ENCODE assay signal across 8 mouse cellular contexts in genomic region chr8:111743792-111744696, GRCm38 (mm10). TPM values are rescaled to one million over a fixed set of nuclear protein-coding genes. Genes with fewer than 3 reads are reported as not detected.
DNase-seq lines count a peak whose midpoint lies in the region; ATAC-seq and TF ChIP-seq lines count a peak whose summit lies in the region.

Gene Bcar1, minus strand, starts transcription at chr8:111743809.

- ATAC-seq in forebrain, embryonic 14.5 days = peak; percentile 49
- peak; percentile 47 for ATAC-seq in lung, embryonic 15.5 days (ENCODE audit: borderline replicate concordance, extremely low read depth, low FRiP score, low TSS enrichment)
- ATAC-seq in erythroid progenitor cell, adult 5-6 weeks (replicated peaks; ENCODE audit: low FRiP score, poor library complexity, severe bottlenecking) = no peak

- peaks cover 14 to 43% of the 10 kb centered on the region in 2 experiments for H3K4me1 ChIP-seq in ES-E14 (ENCODE audit: control insufficient read depth in 2 of 2, insufficient read depth in 2 of 2, low read length in 2 of 2, poor library complexity in 1 of 2)
- peaks cover 52% of the 10 kb centered on the region for H3K4me1 ChIP-seq in brown adipose tissue, adult 24 weeks (ENCODE audit: control insufficient read depth, insufficient read depth, insufficient read length, low read length)
- H3K4me1 ChIP-seq in forebrain, embryonic 14.5 days (ENCODE audit: control insufficient read depth, insufficient read depth, low read length) = peaks cover 57% of the 10 kb centered on the region
- peaks cover 72% of the 10 kb centered on the region for H3K4me1 ChIP-seq in lung, embryonic 15.5 days

- peak within 1 kb of the TSS; percentile 79 for H3K4me2 ChIP-seq in forebrain, embryonic 14.5 days (ENCODE audit: low read length)
- peak within 1 kb of the TSS; percentile 77 for H3K4me2 ChIP-seq in lung, embryonic 15.5 days

- H3K4me3 ChIP-seq in ES-E14 (ENCODE audit: insufficient read depth in 1 of 2, low read depth in 1 of 2, low read length in 2 of 2, poor library complexity in 1 of 2, severe bottlenecking in 1 of 2) = peak within 1 kb of the TSS; percentile 78 to 88
- H3K4me3 ChIP-seq in brown adipose tissue, adult 24 weeks (ENCODE audit: insufficient read depth, low read depth, low read length) = peak within 1 kb of the TSS; percentile 86
- H3K4me3 ChIP-seq in forebrain, embryonic 14.5 days (ENCODE audit: low read depth, low read length) = peak within 1 kb of the TSS; percentile 75
- peak within 1 kb of the TSS; percentile 86 for H3K4me3 ChIP-seq in layer of hippocampus, adult 2 months
- H3K4me3 ChIP-seq in lung, embryonic 15.5 days = peak within 1 kb of the TSS; percentile 84

- H3K9ac ChIP-seq in ES-E14 (ENCODE audit: insufficient read depth, low read depth, low read length, poor library complexity, severe bottlenecking) = peak within 1 kb of the TSS; percentile 82
- H3K9ac ChIP-seq in forebrain, embryonic 14.5 days (ENCODE audit: low read length) = peak within 1 kb of the TSS; percentile 96
- peak within 1 kb of the TSS; percentile 90 for H3K9ac ChIP-seq in lung, embryonic 15.5 days

- WGBS in forebrain, embryonic 14.5 days = 10% methylated on average over 38 of the region's 40 CpGs
- WGBS in lung, embryonic 15.5 days = 13% methylated on average over 34 of the region's 40 CpGs

- H3K9me3 ChIP-seq in ES-E14 (ENCODE audit: control insufficient read depth, insufficient read depth, low read depth, low read length) = no peaks in the 10 kb centered on the region
- H3K9me3 ChIP-seq in forebrain, embryonic 14.5 days (replicated peaks; ENCODE audit: control insufficient read depth, low read length) = no peaks in the 10 kb centered on the region
- H3K9me3 ChIP-seq in lung, embryonic 15.5 days = no peaks in the 10 kb centered on the region

- in situ Hi-C loops in ES-E14 (cut with MboI; ENCODE audit: low sequenced_read_pairs in 2 of 2, unreplicated experiment in 2 of 2) = no loop called here

- no peak for DNase-seq in ES-E14 (ENCODE audit: low read depth, low spot score)
- peak; percentile 88 for DNase-seq in forebrain, embryonic 14.5 days (ENCODE audit: low spot score)
- DNase-seq in heart, postnatal 14 days = peak; percentile 92
- DNase-seq in layer of hippocampus, adult 2 months (ENCODE audit: low spot score in 2 of 2) = peak; percentile 48 to 79
- peak; percentile 89 for DNase-seq in retina, postnatal 1 day

- H3K27ac ChIP-seq in ES-E14 (ENCODE audit: insufficient read depth, low read depth, low read length, poor library complexity, severe bottlenecking) = peak within 1 kb of the TSS; percentile 47; the same call in 1 of the 2 replicates
- H3K27ac ChIP-seq in brown adipose tissue, adult 24 weeks (replicated peaks; ENCODE audit: low read depth, low read length) = peak within 1 kb of the TSS; percentile 78
- peak within 1 kb of the TSS; percentile 85 for H3K27ac ChIP-seq in forebrain, embryonic 14.5 days (ENCODE audit: low read depth, low read length)
- H3K27ac ChIP-seq in layer of hippocampus, adult 2 months = peak within 1 kb of the TSS; percentile 97
- H3K27ac ChIP-seq in lung, embryonic 15.5 days = peak within 1 kb of the TSS; percentile 77

- no peaks in the 10 kb centered on the region for H3K27me3 ChIP-seq in forebrain, embryonic 14.5 days (replicated peaks; ENCODE audit: control insufficient read depth, insufficient read depth, low read length)
- H3K27me3 ChIP-seq in lung, embryonic 15.5 days = no peaks in the 10 kb centered on the region

- H3K36me3 ChIP-seq in ES-E14 (ENCODE audit: control insufficient read depth, insufficient read depth, low read length, poor library complexity, severe bottlenecking) = peaks cover 3% of the 10 kb centered on the region; the same call in 1 of the 2 replicates
- no peaks in the 10 kb centered on the region for H3K36me3 ChIP-seq in forebrain, embryonic 14.5 days (ENCODE audit: control insufficient read depth, insufficient read depth, low read length)
- H3K36me3 ChIP-seq in lung, embryonic 15.5 days = no peaks in the 10 kb centered on the region

- no peak for TF ChIP-seq CTCF in layer of hippocampus, adult 2 months (conservative IDR thresholded peaks at IDR 0.05)

- intact Hi-C loops in heart, postnatal 14 days (cut with DNase I) = no loop called here

TF ChIP-seq in ES-E14, 5 proteins besides CTCF, POLR2A, EP300 and RAD21:
- TF ChIP-seq MAFK (IDR thresholded peaks at IDR 0.05; ENCODE audit: insufficient read depth, low read depth, low read length) = no peak
- TF ChIP-seq ZC3H11A (IDR thresholded peaks at IDR 0.05; ENCODE audit: borderline replicate concordance, low read depth, low read length) = no peak
- no peak for TF ChIP-seq ZNF384 (IDR thresholded peaks at IDR 0.05; ENCODE audit: low read depth, low read length)
- TF ChIP-seq HCFC1 (IDR thresholded peaks at IDR 0.05; ENCODE audit: borderline replicate concordance, insufficient read depth, low read length) = no peak
- TF ChIP-seq CHD2 (IDR thresholded peaks at IDR 0.05; ENCODE audit: low read depth, low read length) = no peak
TF ChIP-seq in ES-E14: peak in this region for 0.

RNA-seq across cellular contexts. Expression of gene Bcar1, which starts in this region (rescaled TPM):
- 52.9 and 72.6 TPM in 2 replicates for total RNA-seq in ES-E14 (2012; rRNA removed)
- 6.5 and 8.7 TPM in 2 replicates for polyA plus RNA-seq in brown adipose tissue, adult 24 weeks (2012; ENCODE audit: insufficient read depth, insufficient read length, missing spikeins)
- polyA plus RNA-seq in forebrain, embryonic 14.5 days (2014; fragmentation: Nextera tagmentation; extraction: Ambion mirVana) = 41.2 and 44.2 TPM in 2 replicates
- total RNA-seq in heart, postnatal 14 days (2021) = 10 to 100 TPM; 27.1 to 35.7 TPM
- total RNA-seq in layer of hippocampus, adult 2 months (2021) = 10 to 100 TPM; 66.1 to 69.7 TPM
- polyA plus RNA-seq in lung, embryonic 15.5 days (2015; fragmentation: Nextera tagmentation; extraction: Ambion mirVana) = 40.7 and 42.6 TPM in 2 replicates
- total RNA-seq in erythroid progenitor cell, adult 5-6 weeks (2015; ENCODE audit: low replicate concordance) = not detected in 2 replicates
- 0.64 TPM in 1 of 2 replicates, not detected in the other for total RNA-seq in erythroid progenitor cell, adult 5-6 weeks (2017; ENCODE audit: low replicate concordance)

Comparison
In these comparisons a context has a peak if more than half of its experiments do, and no peak if none do; other contexts are left out.
1. RNA of gene Bcar1 (total RNA-seq): 52.9 to 72.6 TPM in ES-E14, 66.1 to 69.7 TPM in layer of hippocampus, adult 2 months and 27.1 to 35.7 TPM in heart, postnatal 14 days; 0.64 TPM in erythroid progenitor cell, adult 5-6 weeks; every median in the first group is over 10 times any median in the second.
2. H3K27ac ChIP-seq: peak in every context shown above with its lines; median percentile 97 in layer of hippocampus, adult 2 months; 85 in forebrain, embryonic 14.5 days; 78 in brown adipose tissue, adult 24 weeks; 77 in lung, embryonic 15.5 days; 47 in ES-E14.
3. Peak in every context shown above with its lines, with median percentiles within 50 percentile points of each other: H3K4me3 ChIP-seq and H3K9ac ChIP-seq.